Mouse (Mus musculus) lung, adult 2 months (tissue): ENCODE results near the gene Spty2d1.

ENCODE experiments used
- CTCF ChIP-seq: fragments of 200-500 bp; IDR thresholded peaks from 2 replicates; pipeline ENCODE4 v1.5.1; 2011; ENCODE audit warnings: mild to moderate bottlenecking, low read length, control low read depth; ENCODE audit not compliant: insufficient read depth
- POLR2A ChIP-seq: fragments of 200-500 bp; IDR thresholded peaks from 2 replicates; pipeline ENCODE4 v1.6.1; 2011; ENCODE audit warnings: low read depth, mild to moderate bottlenecking, control low read depth, low read length, borderline replicate concordance; ENCODE audit errors: extremely low read depth

DNA sequence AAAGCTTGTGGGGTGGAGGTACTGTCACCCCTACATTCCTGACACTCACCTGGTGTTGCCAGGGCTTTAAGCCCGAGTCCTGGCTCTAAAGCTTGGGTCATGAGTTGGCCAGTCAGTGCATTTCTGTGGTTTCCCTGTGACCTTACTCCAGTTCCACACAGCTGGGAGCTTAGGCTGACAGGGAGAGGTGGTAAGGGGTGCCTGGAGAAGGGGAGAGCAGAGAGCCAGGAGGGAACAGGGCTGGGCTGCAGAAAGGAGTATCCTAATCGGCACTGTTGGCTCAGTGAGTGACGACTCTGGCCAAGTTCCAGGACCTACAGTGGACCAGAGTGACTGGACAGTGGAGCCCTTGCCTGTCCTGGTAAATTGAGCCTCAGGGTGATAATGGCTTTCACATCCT lies 44.1 kb upstream of the Spty2d1 start:
- no peak for TF ChIP-seq CTCF
- TF ChIP-seq POLR2A: no peak
